Mouse (Mus musculus) R1 (cell line): Measurements from ENCODE around the gene Cacng6.

Source experiments
- DNase-seq: peaks from one replicate; pipeline ENCODE4 v3.0.0-alpha.2; 2018; ENCODE audit warnings: low read depth, low spot score

Cacng6 gene

DNA sequence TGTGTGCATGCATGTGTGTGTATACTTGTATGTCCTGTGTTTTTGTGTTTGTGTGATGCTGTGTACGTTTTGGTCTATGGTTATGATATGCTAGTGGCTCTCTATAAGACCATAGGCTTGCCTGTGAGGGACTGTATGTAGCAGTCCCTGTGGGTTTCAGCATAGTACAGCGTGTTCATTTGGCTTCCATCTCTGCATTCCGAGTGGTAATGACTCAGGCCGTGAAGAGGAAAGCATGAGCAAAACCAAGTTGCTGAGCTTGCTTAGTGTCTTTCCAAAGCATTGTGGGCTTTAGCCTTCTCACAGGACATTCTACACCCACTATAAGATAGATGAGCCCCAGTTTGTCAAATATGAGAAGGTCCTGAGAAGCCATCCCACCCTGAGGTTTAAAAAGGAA is 39.3 kb downstream of the Cacng6 start:
- DNase-seq, result no peak

DNA sequence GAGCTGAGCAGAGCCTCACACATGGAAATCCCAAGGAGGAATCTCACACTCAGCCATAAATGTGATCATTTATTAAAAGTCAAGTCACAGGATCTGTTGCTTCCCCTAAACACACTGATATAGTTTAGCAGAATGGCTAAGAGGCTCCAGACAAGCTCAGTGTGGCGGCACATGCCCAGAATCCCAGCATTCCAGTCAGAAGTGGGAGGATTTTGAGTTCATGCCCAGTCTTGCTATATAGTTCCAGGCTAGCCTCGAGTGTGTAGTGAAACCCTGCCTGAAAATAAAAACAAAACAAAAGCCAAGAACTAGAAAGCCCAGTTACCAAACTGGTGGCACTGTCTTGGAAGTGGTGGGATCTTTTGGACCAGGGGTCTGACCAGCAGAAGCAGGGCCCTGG is 44.6 kb downstream of the Cacng6 start:
- DNase-seq, result no peak

- DNase-seq, result no peak
Observed at GRCm38 (mm10) chr7:3472774-3473173, 48.8 kb downstream of the Cacng6 start.

DNA sequence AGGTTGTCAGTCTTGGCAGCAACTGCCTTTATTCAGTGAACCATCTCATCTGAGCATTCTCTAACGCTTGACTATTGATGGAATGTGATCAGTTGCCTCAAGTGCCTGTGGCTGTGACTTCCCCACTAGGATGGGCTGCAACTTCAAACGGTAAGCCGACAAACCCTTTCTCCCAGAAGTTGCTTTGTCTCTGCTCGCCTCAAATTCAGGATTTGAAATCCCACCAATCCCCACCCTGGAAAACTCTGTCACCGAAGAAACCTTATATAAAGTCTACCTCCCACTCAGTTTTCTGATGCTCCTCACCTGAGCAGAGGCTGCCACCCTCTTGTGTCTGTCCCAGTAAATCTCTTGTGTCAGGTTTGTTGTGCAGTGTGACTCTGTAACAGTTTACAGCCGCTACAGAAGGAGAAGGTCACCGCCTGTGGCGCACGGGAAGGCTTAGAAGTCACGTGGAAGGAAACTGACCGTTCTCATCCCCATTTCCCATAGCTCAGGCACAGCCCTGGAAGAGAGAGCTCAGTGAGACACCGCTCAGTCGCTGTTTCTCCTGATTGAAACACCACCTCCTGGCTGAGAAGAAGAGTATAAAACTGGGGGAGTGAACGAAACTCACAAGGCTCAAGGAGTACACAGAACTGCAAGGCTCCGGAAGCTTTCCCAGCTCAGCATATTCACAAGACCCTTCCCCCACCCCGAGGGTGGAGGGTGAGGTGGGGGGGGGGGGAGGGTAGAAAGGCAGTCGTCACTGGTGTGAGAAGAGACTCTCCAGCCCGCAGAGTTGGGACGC is 50.5 kb downstream of the Cacng6 start:
- DNase-seq, result peak; percentile 94

GRCm38 (mm10) chr7:3476728-3477127 is 52.7 kb downstream of the Cacng6 start:
- DNase-seq, result no peak

DNA sequence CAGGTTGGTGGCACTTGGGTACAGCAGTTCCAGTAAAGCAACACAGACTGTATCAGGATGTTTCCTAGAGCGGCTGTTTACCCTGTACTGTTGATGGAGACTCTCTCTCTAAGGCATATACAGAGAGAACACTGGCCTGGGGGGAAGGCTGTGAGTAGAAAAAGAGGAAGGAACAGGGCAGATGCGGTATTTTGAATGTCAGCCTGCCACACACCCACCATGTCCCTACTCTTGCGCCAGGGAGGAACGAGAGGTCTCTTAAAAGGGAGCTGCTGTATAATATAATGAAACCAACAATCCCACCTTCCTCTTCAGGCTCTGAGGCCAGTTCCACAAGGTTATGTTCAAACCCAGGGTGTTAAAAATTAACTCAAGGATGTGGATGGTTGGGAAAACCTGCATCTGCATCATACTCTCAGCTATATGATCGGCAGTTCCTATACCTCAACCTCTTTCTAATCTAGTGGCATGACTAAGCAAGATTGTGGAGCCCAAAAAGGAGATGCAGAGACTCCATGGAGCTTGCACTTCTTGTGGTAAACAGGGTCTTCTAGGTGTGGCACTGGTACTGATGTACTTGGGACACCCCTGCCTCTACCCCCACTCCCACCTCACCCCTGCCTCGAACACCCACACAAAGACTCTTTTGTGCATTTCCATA is 58.1 kb downstream of the Cacng6 start:
- no peak for DNase-seq
